Mouse (Mus musculus) small intestine, adult 2 months (tissue): ENCODE data around the gene Fndc3b.

Source experiments
- CTCF ChIP-seq: fragments of 200-500 bp; IDR thresholded peaks from 2 replicates; pipeline ENCODE4 v1.5.1; 2012; ENCODE audit warnings: low read depth, mild to moderate bottlenecking, control low read depth, inconsistent platforms, low read length, moderate library complexity, mixed read lengths; ENCODE audit not compliant: insufficient replicate concordance, insufficient read length; ENCODE audit errors: extremely low read depth
- POLR2A ChIP-seq: fragments of 200-500 bp; IDR thresholded peaks from 2 replicates; pipeline ENCODE4 v1.6.1; 2012; ENCODE audit warnings: low read depth, mild to moderate bottlenecking, control low read depth, inconsistent platforms, low read length, moderate library complexity

DNA sequence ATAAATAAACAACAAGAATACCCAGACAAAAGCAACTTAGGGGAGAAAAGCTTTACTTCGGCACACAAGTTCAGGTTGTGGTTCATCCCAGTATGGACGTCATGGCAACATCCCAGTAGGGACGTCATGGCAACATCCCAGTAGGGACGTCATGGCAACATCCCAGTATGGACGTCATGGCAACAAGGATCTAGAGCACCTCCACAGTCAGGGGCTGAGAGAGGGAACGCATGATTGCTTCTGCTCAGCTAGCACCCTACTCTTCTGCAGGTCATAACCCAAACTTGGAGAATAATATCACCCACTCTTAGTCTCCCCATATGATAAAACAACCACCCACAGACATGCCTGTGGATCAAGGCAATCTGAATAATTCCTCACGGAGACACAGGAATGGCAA lies 29.0 kb upstream of the Fndc3b start:
- TF ChIP-seq CTCF = no peak
- TF ChIP-seq POLR2A = no peak
